Mouse (Mus musculus) midbrain, embryonic 16.5 days (tissue): ENCODE data around the gene Lrch1. TPM values are rescaled to one million over a fixed set of nuclear protein-coding genes. Genes with fewer than 3 reads are reported as not detected.
A peak's percentile ranks its signal among the peaks of the same experiment; 100 is the strongest.

Experiments
- ATAC-seq: fragments of 200-750 bp; cut with Nextera tagmentation; 2 replicates; pipeline ENCODE4 v1.8.0; 2017; ENCODE audit warnings: moderate TSS enrichment
- H3K27ac ChIP-seq: fragments of 300-500 bp; sonication (generic); 2 replicates; pipeline ENCODE4 v1.5.1; 2014; ENCODE audit warnings: mild to moderate bottlenecking, low read length, mixed read lengths
- H3K27me3 ChIP-seq: fragments of 300-500 bp; sonication (generic); 2 replicates; pipeline ENCODE4 v1.6.1; 2014; ENCODE audit warnings: low read depth, low read length, mixed read lengths; ENCODE audit not compliant: control insufficient read depth, insufficient read depth
- H3K36me3 ChIP-seq: fragments of 300-500 bp; sonication (generic); 2 replicates; pipeline ENCODE4 v1.6.1; 2014; ENCODE audit warnings: mild to moderate bottlenecking, low read length, moderate library complexity, mixed read lengths; ENCODE audit not compliant: control insufficient read depth, insufficient read depth
- H3K4me1 ChIP-seq: fragments of 300-500 bp; sonication (generic); 2 replicates; pipeline ENCODE4 v1.6.1; 2014; ENCODE audit warnings: mild to moderate bottlenecking, low read length, mixed read lengths; ENCODE audit not compliant: control insufficient read depth, insufficient read depth
- H3K4me2 ChIP-seq: fragments of 300-500 bp; sonication (generic); 2 replicates; pipeline ENCODE4 v1.6.1; 2014; ENCODE audit warnings: mild to moderate bottlenecking, low read length, mixed read lengths
- H3K4me3 ChIP-seq: fragments of 300-500 bp; sonication (generic); 2 replicates; pipeline ENCODE4 v1.5.1; 2014; ENCODE audit warnings: low read depth, mild to moderate bottlenecking, low read length, moderate library complexity, mixed read lengths
- H3K9ac ChIP-seq: fragments of 300-500 bp; sonication (generic); 2 replicates; pipeline ENCODE4 v1.6.1; 2014; ENCODE audit warnings: low read depth, low read length, mixed read lengths
- H3K9me3 ChIP-seq: fragments of 300-500 bp; sonication (generic); replicated peaks from 2 replicates; pipeline ENCODE4 v1.6.1; 2014; ENCODE audit warnings: mild to moderate bottlenecking, low read length, mixed read lengths; ENCODE audit not compliant: control insufficient read depth, poor library complexity, severe bottlenecking
- WGBS: fragments of 180-500 bp; shearing (Covaris S2); extraction: QIAGEN DNeasy Blood & Tissue Kit; methylation state at CpG from one replicate; pipeline ENCODE4 v1.1.7; 2014; 5-methylcytosine and 5-hydroxymethylcytosine counted together
- polyA plus RNA-seq: library from polyadenylated mRNA; unstranded; fragments of >200 nt; fragmentation: Nextera tagmentation; extraction: Ambion mirVana; gene quantifications from 2 replicates; pipeline ENCODE4 v1.2.1, GENCODE M21; 2015

Lrch1 gene
- polyA plus RNA-seq, 1 experiment from 2014 or later: 19.9 TPM

DNA sequence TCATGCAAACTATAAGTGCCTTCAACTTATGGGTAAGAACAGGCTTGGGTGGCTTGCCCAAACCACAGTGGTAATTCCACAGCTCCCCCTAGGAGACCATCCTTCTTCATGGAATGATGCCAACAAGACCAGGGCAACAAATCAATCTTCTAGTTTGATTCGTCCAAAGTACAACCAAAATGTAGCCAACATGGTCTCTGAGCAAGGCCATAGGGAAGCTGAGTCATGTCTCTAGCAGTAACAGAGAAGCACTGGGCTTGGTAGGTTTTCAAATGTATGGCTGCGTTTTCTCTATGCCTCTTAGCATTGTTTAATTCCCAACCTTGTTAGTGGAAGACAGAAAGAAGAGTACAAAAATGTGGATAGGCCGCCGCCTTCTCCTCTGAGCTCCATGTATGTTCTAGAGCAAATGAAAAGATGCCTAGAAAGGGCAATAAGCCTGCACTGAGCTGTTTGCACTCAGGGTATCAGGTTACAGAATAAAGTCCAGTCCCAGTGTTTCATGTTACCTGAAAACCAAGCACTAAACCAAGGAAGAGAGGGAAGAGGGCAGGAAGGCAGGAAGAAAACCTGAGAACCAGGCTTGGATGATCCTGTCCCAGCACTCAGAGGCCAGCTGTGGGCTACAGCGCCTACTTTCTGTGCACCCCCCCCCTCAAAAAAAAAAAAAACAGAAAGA is 82.7 kb downstream of the Lrch1 start:
- Histone ChIP-seq H3K4me1 (peaks cover 23% of the 10 kb centered on the region), H3K36me3 (no peaks in the 10 kb centered on the region), H3K27me3 (no peaks in the 10 kb centered on the region), H3K9ac (no peak overlapping the region), H3K9me3 (no peaks in the 10 kb centered on the region), H3K27ac (no peak overlapping the region), H3K4me2 (no peak overlapping the region), H3K4me3 (no peak overlapping the region)
- ATAC-seq: no peak
- 87% methylated on average over 5 of the region's 5 CpGs for WGBS

DNA sequence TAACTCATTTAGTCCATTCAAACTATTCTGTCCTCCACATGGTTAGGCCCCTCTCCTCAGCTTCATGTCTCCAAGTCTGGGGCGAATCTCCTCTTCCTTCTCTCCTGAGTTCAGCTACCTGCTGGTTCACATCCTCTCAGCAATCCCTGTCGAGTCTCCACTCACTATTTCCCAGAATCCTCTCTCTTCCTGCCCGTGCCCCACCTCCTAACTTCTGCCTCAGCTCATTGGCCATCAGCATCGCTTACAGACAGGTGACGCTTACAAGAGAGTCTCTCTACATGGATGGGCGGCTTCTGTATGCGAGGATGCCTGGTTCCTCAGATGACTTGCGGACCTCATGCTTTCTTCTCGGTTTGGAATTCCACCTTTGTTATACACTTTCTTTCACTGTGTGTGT is 86.2 kb downstream of the Lrch1 start:
- ATAC-seq: no peak
- H3K27ac ChIP-seq: no peak overlapping the region
- no peak overlapping the region for H3K9ac ChIP-seq
- peaks cover 9% of the 10 kb centered on the region; the same call in 1 of the 2 replicates for H3K4me1 ChIP-seq
- no peaks in the 10 kb centered on the region; the same call in 1 of the 2 replicates for H3K36me3 ChIP-seq
- H3K4me3 ChIP-seq: no peak overlapping the region
- H3K27me3 ChIP-seq: no peaks in the 10 kb centered on the region
- H3K4me2 ChIP-seq: no peak overlapping the region
- WGBS: 92% methylated on average over 9 of the region's 9 CpGs
- H3K9me3 ChIP-seq: no peaks in the 10 kb centered on the region

DNA sequence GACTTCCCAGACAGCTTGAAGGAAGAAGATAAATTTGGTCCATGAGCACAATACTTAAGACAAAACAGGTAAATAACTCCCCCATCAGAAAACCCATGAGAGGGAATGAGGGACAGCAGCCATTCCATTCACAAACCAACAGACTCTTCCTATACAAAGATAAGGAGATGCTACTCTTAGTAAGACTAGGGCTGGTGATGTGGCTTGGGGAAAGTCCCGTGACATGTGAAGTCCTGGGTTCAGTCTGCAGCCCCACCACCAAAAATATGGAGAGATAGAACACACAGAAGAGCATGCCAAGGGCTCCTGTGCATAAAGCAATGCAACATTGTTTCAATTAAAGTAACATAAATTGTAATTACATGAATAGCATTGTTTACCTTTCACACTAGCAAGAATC is 88.5 kb downstream of the Lrch1 start:
- no peaks in the 10 kb centered on the region for H3K9me3 ChIP-seq
- H3K4me3 ChIP-seq: no peak overlapping the region
- H3K9ac ChIP-seq: no peak overlapping the region
- H3K4me2 ChIP-seq: no peak overlapping the region
- H3K36me3 ChIP-seq: no peaks in the 10 kb centered on the region; the same call in 1 of the 2 replicates
- no peak for ATAC-seq
- WGBS: 94% methylated on average over 1 of the region's 1 CpGs
- H3K27ac ChIP-seq: no peak overlapping the region
- no peaks in the 10 kb centered on the region for H3K27me3 ChIP-seq
- H3K4me1 ChIP-seq: 0 out of 2 replicates have a peak, but pooled peaks cover 2% of the 10 kb centered on the region

DNA sequence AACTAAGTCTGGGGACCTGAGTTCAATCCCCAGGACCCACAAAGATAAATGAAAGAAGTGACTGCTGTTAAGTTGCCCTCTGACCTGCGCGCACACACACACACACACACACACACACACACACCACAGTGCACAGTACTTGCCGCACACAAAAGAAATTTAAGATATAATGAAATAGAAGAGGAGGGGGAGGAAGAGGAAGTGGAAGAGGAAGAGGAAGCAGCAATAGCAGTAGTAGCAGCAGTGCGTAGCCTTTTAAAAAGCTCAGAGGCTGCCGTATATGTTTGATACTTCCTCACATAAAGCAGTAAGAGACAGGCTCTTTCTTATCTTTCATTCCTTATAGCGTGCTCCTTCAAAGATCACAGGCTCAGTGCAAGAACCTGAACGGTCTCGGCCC is 92.2 kb downstream of the Lrch1 start:
- Histone ChIP-seq H3K9me3 (no peaks in the 10 kb centered on the region), H3K4me3 (no peak overlapping the region), H3K27ac (no peak overlapping the region), H3K9ac (no peak overlapping the region), H3K36me3 (no peaks in the 10 kb centered on the region; the same call in 1 of the 2 replicates), H3K4me2 (no peak overlapping the region), H3K4me1 (peaks cover 16% of the 10 kb centered on the region), H3K27me3 (no peaks in the 10 kb centered on the region)
- no peak for ATAC-seq
- whole genome bisulfite sequencing: 91% methylated on average over 8 of the region's 8 CpGs

DNA sequence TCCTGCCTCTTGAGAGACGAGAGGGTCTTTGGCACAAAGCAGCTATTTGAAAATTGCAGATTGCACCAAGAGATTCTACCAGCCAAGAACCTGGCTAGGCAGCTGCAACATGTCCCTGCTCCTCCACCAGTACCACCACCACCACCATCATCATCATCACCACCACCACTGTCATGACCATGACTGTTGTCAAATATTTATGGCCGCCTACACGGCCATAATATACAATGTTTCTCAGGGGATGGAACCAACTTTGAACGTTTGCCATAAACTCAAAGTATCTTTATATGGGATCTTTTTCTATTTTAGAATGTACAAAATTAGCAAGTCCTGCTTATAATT is 93.9 kb downstream of the Lrch1 start:
- Histone ChIP-seq H3K4me1 (peaks cover 16% of the 10 kb centered on the region), H3K27me3 (no peaks in the 10 kb centered on the region), H3K4me2 (no peak overlapping the region), H3K27ac (no peak overlapping the region), H3K9me3 (no peaks in the 10 kb centered on the region), H3K36me3 (no peaks in the 10 kb centered on the region; the same call in 1 of the 2 replicates), H3K4me3 (no peak overlapping the region), H3K9ac (no peak overlapping the region)
- 77% methylated on average over 4 of the region's 4 CpGs for WGBS
- no peak for ATAC-seq

DNA sequence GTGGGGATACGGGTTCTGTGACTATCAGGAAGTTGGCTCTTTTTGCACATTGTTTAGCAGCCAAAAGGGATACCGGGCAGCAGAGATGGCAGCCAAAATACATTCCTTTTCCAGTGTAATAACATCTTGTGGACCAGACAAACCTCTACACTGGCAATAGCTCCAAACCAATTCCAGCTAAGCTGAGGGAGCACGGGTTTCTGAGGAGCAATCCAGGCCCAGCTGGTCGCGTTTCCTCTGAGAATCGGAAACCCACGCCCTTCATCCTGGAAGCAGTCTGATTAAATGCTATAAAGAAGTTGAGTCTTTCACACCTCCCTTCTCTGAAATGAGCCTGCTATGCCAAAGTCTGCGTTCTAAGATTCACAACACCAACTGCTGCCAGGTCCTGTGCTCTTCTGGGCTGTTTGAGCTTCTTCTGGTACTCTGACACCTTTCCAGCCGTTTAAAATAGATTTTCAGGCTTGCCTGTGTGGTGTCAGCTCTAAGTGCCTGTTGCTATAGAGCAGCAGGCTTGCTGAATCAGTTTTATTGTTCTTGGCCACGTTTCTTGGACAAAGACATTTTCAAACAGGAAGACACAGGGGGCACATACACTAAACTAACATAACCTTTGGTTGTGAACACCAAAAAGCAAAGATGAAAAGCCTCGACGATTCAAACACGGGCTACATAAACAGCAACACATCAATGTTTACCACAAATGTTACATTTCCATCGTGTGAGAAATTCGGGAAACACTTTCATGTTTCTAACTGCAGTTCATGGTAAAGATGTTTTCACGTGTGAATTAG is 94.5 kb downstream of the Lrch1 start:
- no peaks in the 10 kb centered on the region; the same call in 1 of the 2 replicates for H3K36me3 ChIP-seq
- H3K9ac ChIP-seq: no peak overlapping the region
- H3K27me3 ChIP-seq: no peaks in the 10 kb centered on the region
- WGBS: 29% methylated on average over 16 of the region's 16 CpGs
- no peak overlapping the region for H3K4me3 ChIP-seq
- H3K4me1 ChIP-seq: peaks cover 16% of the 10 kb centered on the region
- no peak for ATAC-seq
- H3K9me3 ChIP-seq: no peaks in the 10 kb centered on the region
- no peak overlapping the region for H3K4me2 ChIP-seq
- H3K27ac ChIP-seq: peak overlapping the region; percentile 58

DNA sequence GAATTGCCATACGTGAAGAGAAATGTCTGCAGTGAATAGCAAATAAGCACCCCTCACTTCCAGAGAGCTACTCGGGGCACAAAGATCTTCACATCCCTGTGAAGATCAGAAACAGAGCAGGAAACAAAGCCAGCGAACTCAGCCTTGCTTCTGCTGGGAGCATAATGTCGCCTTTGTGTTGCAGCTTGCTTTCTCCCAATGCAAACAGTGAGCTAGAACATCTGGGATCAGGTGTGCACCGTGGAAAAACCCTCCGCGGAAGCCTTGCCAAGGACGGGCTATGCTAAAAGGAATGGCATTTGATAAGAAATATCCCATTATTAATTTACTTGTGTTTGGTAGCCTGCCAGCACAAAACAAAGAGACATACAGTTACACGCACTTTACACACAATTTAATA is 95.8 kb downstream of the Lrch1 start:
- Histone ChIP-seq H3K4me3 (no peak overlapping the region), H3K9ac (peak overlapping the region; percentile 28; the same call in 1 of the 2 replicates), H3K27me3 (no peaks in the 10 kb centered on the region), H3K9me3 (no peaks in the 10 kb centered on the region), H3K36me3 (no peaks in the 10 kb centered on the region; the same call in 1 of the 2 replicates), H3K4me2 (no peak overlapping the region), H3K4me1 (peaks cover 19% of the 10 kb centered on the region), H3K27ac (peak overlapping the region; percentile 69)
- ATAC-seq: no peak
- 30% methylated on average over 9 of the region's 9 CpGs for WGBS

DNA sequence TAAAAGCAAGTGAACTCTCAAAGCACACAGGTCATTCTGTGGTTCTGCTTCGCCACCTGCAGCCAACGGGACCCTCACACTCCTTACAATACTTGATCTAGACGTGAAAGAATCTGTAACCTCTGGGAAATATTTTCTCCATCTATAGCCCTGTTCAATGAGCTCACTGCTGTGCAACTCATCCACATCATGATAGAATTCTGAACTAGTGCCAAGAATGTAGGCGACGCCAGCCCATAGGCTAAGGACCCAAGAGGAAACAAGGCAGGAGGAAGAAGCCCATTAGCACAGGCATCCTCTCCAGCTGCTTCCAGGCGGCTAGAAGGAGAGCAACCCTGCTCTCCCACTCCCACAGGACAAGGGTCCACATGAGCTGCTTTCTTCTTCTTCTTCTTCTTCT is 98.7 kb downstream of the Lrch1 start:
- Histone ChIP-seq H3K4me1 (peaks cover 30% of the 10 kb centered on the region), H3K36me3 (no peaks in the 10 kb centered on the region), H3K9ac (no peak overlapping the region), H3K4me2 (no peak overlapping the region), H3K4me3 (no peak overlapping the region), H3K27ac (no peak overlapping the region), H3K9me3 (no peaks in the 10 kb centered on the region), H3K27me3 (no peaks in the 10 kb centered on the region)
- WGBS: 80% methylated on average over 6 of the region's 6 CpGs
- no peak for ATAC-seq

DNA sequence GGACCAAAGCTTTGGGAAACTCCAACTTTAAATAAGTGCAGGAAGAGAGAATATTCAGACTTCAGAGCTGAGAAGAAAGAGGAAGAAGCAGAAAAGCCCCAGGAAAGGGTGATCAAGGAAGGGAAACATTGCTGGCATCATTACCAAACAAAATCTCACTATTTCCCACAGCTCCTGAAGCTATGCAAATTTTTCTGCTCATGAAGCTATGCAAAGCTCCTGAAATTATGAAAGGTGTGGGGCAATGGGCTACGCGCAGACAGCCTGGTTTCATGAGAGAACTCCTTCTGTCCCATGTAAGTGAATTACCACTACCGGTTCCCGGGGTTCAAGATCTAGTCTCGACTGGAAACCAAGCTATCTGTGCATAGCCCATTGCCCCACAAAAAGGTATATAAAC is 99.5 kb downstream of the Lrch1 start:
- no peaks in the 10 kb centered on the region for H3K36me3 ChIP-seq
- no peak for ATAC-seq
- 93% methylated on average over 5 of the region's 5 CpGs for WGBS
- no peak overlapping the region for H3K27ac ChIP-seq
- no peak overlapping the region for H3K9ac ChIP-seq
- H3K4me2 ChIP-seq: no peak overlapping the region
- no peaks in the 10 kb centered on the region for H3K9me3 ChIP-seq
- H3K27me3 ChIP-seq: no peaks in the 10 kb centered on the region
- H3K4me1 ChIP-seq: peaks cover 28% of the 10 kb centered on the region
- no peak overlapping the region for H3K4me3 ChIP-seq
